Mouse (Mus musculus) bone marrow, adult 2 months (tissue): ENCODE data around the gene Retreg1.

ENCODE experiments used
- CTCF ChIP-seq: fragments of 200-500 bp; IDR thresholded peaks from 2 replicates; pipeline ENCODE4 v1.5.1; 2011; ENCODE audit warnings: low read length, control low read depth; ENCODE audit not compliant: control insufficient read depth, insufficient read depth
- POLR2A ChIP-seq: fragments of 200-500 bp; IDR thresholded peaks from 2 replicates; pipeline ENCODE4 v1.6.1; 2011; ENCODE audit warnings: low read depth, mild to moderate bottlenecking, control low read depth, low read length, borderline replicate concordance; ENCODE audit not compliant: control insufficient read depth

DNA sequence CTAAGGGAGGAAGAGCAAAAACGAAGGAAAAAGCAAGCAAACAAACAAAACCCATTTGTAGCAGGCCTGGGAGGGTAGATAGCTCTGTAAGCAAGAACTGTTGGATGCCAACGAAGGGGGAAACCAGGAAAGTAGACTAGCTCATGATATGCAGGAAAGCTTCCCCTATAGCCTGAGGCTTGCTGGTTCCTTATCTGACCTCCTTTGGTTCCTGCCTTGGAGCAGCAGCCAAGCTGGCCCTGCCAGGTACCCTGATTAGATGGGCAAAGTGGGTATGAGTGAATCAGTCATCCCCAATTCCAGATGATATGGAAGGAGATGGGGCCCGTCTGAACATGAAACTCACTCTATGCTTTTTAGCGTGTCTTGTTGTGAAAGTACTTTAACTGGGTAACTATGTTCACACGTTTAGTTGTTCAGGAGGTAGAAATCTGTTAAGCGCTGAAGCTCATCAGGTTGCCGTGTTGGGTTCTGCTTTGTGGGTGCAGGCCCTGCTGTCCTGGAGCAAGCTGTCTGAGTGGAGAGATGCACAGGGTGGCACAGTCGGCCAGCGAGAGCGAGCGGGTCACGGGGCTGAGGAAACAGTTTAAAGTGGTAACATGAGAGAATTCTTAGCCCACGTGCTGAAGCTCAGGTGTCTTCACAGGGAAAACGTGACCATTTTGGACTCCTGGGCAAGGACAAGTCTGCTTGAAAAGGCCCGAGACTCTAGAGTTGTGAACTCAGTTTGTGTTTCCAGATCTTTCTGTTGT is 100.6 kb downstream of the Retreg1 start:
- no peak for TF ChIP-seq CTCF
- TF ChIP-seq POLR2A: no peak
